Mouse (Mus musculus) forebrain, embryonic 11.5 days (tissue): ENCODE measurements around the gene Tarm1. TPM values are rescaled to one million over a fixed set of nuclear protein-coding genes. Genes with fewer than 3 reads are reported as not detected.

Source experiments
- ATAC-seq: fragments of 200-750 bp; cut with Nextera tagmentation; replicated peaks from 2 replicates; pipeline ENCODE4 v1.8.0; 2017; ENCODE audit warnings: moderate TSS enrichment; ENCODE audit not compliant: low FRiP score
- DNase-seq: peaks from one replicate; pipeline ENCODE4 v3.0.0-alpha.2; 2017; ENCODE audit warnings: low spot score
- H3K27ac ChIP-seq: fragments of 300-500 bp; sonication (generic); 2 replicates; pipeline ENCODE4 v1.5.1; 2014; ENCODE audit warnings: low read depth, low read length
- H3K27me3 ChIP-seq: fragments of 300-500 bp; sonication (generic); 2 replicates; pipeline ENCODE4 v1.6.1; 2014; ENCODE audit warnings: mild to moderate bottlenecking, low read length, mixed read lengths; ENCODE audit not compliant: control insufficient read depth, insufficient read depth
- H3K36me3 ChIP-seq: fragments of 300-500 bp; sonication (generic); 2 replicates; pipeline ENCODE4 v1.6.1; 2014; ENCODE audit warnings: mild to moderate bottlenecking, low read length, moderate library complexity, mixed read lengths; ENCODE audit not compliant: control insufficient read depth, insufficient read depth
- H3K4me1 ChIP-seq: fragments of 300-500 bp; sonication (generic); replicated peaks from 2 replicates; pipeline ENCODE4 v1.6.1; 2014; ENCODE audit warnings: low read length, mixed read lengths; ENCODE audit not compliant: control insufficient read depth, insufficient read depth
- H3K4me2 ChIP-seq: fragments of 300-500 bp; sonication (generic); 2 replicates; pipeline ENCODE4 v1.6.1; 2014; ENCODE audit warnings: low read depth, mild to moderate bottlenecking, low read length, moderate library complexity, mixed read lengths; ENCODE audit not compliant: severe bottlenecking
- H3K4me3 ChIP-seq: fragments of 300-500 bp; sonication (generic); 2 replicates; pipeline ENCODE4 v1.5.1; 2014; ENCODE audit warnings: low read depth, low read length
- H3K9ac ChIP-seq: fragments of 300-500 bp; sonication (generic); 2 replicates; pipeline ENCODE4 v1.6.1; 2014; ENCODE audit warnings: low read length
- H3K9me3 ChIP-seq: fragments of 300-500 bp; sonication (generic); 2 replicates; pipeline ENCODE4 v1.6.1; 2016; ENCODE audit warnings: low read length, mixed read lengths; ENCODE audit not compliant: control insufficient read depth
- WGBS: fragments of 180-500 bp; shearing (Covaris S2); extraction: QIAGEN DNeasy Blood & Tissue Kit; methylation state at CpG from one replicate; pipeline ENCODE4 v1.1.7; 2014; 5-methylcytosine and 5-hydroxymethylcytosine counted together
- polyA plus RNA-seq: library from polyadenylated mRNA; unstranded; fragments of >200 nt; fragmentation: Nextera tagmentation; extraction: Ambion mirVana; gene quantifications from 2 replicates; pipeline ENCODE4 v1.2.1, GENCODE M21; 2014

Gene Tarm1
- polyA plus RNA-seq, 1 experiment from 2014 or later: not detected

DNA sequence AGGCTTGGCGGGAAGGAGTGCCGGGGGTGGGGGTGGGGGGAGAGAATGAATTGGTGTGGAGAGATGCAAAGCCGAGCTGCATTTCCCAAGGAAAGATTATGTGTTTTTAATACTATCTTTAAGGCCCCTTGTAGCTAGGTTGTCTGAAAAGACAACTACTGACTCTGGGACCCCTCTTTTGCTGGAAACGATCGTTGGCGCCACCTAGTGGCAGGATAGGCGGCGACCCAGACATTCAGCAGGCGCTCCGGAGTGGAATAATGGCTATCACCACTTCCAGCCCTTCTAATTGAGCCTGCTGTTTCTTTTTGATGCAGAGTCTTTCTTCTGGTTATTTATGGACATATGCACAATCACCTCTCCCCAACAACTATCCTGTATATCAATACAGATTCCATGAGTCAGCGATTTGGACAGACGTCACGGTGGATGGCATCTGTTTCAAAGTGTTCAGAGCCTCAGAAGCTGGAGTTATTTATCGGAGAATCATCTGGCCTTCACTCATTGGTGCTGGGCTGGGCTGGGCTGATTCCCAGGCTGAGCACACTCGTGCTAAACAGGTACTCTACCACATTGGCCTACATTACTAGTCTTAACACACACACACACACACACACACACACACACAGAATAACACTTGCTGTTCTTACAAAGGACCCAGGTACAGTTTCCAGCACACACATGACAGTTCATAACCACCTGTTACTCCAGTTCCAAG is 53.5 kb downstream of the Tarm1 start:
- Histone ChIP-seq H3K4me1 (no peaks in the 10 kb centered on the region), H3K4me3 (no peak overlapping the region), H3K9me3 (no peaks in the 10 kb centered on the region), H3K36me3 (no peaks in the 10 kb centered on the region), H3K27ac (no peak overlapping the region), H3K9ac (no peak overlapping the region), H3K4me2 (no peak overlapping the region), H3K27me3 (no peaks in the 10 kb centered on the region)
- ATAC-seq (peak; percentile 71; the same call in 1 of the 2 replicates), DNase-seq (peak; percentile 89)
- WGBS: 25% methylated on average over 15 of the region's 15 CpGs

DNA sequence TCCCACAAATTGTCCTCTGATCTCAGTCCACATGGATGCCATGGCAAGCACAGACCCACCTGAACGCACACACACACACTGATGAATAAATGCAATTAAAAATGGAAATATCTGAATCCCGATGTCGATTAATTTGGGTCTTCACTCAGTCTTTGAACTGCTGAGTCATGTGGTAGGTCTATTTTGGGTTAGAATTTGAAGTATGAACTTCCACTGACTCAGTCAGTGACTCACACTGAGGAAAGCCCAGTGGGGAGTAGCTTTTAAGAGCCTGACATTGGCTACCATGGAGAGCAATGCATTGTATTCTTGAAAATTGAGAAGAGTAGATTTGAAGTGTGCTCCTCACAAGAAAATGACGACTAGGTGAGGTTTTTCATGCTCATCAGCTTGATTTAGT is 55.4 kb downstream of the Tarm1 start:
- ATAC-seq: no peak
- WGBS: 80% methylated on average over 4 of the region's 4 CpGs
- Histone ChIP-seq H3K4me3 (no peak overlapping the region), H3K9me3 (no peaks in the 10 kb centered on the region), H3K9ac (no peak overlapping the region), H3K36me3 (no peaks in the 10 kb centered on the region), H3K4me2 (no peak overlapping the region), H3K27ac (no peak overlapping the region), H3K27me3 (no peaks in the 10 kb centered on the region), H3K4me1 (no peaks in the 10 kb centered on the region)
- no peak for DNase-seq

DNA sequence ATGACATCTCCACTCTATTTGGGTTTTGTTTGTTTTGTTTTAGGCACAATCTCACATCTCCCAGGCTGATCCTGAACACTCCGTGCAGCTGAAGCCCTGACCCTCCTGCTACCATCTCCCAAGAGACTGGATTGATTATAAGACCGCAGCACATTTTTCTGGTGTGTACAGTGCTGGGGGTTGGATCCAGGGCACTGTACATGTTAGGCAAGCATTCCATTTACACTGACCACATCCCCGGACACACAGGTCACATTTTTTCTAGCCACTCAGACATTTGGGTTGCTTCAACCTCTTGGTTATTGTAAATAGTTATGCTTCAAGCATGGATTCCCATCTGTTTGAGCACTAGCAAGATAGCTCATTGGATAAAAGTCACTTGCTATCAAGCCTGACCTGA is 55.8 kb downstream of the Tarm1 start:
- DNase-seq (no peak), ATAC-seq (no peak)
- no peaks in the 10 kb centered on the region for H3K4me1 ChIP-seq
- no peaks in the 10 kb centered on the region for H3K36me3 ChIP-seq
- no peak overlapping the region for H3K27ac ChIP-seq
- H3K4me3 ChIP-seq: no peak overlapping the region
- H3K9me3 ChIP-seq: no peaks in the 10 kb centered on the region
- H3K9ac ChIP-seq: no peak overlapping the region
- 79% methylated on average over 3 of the region's 3 CpGs for WGBS
- H3K4me2 ChIP-seq: no peak overlapping the region
- no peaks in the 10 kb centered on the region for H3K27me3 ChIP-seq

DNA sequence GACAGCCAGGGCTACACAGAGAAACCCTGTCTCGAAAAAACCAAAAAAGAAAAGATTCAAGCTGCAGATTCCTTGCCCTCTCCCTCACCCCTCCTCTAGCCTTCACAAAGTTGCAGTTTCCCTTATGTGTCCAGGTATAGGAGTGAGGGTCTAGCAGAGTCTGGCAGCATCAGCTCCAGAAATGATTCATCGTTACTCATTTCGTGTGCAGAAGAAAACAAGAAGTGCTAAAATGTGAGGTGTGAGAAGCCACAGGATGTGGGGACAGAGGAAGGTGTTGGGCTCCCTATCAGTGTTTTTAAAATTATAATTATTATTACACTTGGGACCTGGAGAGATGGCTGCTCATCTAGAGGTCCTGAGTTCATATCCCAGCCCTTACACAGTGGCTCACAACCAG is 57.7 kb downstream of the Tarm1 start:
- Histone ChIP-seq H3K9me3 (no peaks in the 10 kb centered on the region), H3K36me3 (no peaks in the 10 kb centered on the region), H3K27me3 (no peaks in the 10 kb centered on the region), H3K4me1 (no peaks in the 10 kb centered on the region), H3K27ac (no peak overlapping the region), H3K4me2 (no peak overlapping the region), H3K4me3 (no peak overlapping the region), H3K9ac (no peak overlapping the region)
- 94% methylated on average over 3 of the region's 3 CpGs for WGBS
- DNase-seq (no peak), ATAC-seq (no peak)

DNA sequence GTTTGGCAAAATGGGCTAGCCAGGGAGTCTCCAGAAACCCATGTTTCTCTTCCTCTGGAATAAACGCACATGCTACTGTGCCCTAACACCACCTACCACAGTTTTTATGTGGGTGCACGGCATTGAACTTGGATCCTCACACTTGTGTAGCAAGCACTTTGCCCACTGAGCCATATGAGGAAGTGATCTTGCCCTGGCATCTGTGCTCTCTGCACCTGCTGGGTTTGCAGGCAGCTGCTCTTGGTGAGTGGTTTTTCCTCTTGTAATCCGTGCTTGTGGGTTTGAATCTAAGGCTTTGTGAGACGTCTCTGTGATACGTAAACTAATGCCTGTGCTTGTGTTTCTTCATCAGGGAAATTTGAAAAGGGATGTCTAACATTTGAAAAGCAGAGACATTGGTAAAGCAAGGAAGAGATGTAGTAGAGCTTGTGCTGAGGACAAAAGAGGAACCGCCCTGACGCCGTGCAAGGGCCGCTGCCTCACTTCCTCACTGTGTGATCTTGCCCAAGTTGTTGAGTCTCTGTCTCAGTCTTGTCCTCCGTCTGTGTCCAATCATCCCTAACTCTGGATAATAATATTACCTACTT is 59.9 kb downstream of the Tarm1 start:
- WGBS: 84% methylated on average over 10 of the region's 10 CpGs
- Histone ChIP-seq H3K27ac (no peak overlapping the region), H3K9me3 (no peaks in the 10 kb centered on the region), H3K9ac (no peak overlapping the region), H3K4me3 (no peak overlapping the region), H3K36me3 (no peaks in the 10 kb centered on the region), H3K27me3 (no peaks in the 10 kb centered on the region), H3K4me1 (no peaks in the 10 kb centered on the region), H3K4me2 (no peak overlapping the region)
- DNase-seq: no peak
- no peak for ATAC-seq

DNA sequence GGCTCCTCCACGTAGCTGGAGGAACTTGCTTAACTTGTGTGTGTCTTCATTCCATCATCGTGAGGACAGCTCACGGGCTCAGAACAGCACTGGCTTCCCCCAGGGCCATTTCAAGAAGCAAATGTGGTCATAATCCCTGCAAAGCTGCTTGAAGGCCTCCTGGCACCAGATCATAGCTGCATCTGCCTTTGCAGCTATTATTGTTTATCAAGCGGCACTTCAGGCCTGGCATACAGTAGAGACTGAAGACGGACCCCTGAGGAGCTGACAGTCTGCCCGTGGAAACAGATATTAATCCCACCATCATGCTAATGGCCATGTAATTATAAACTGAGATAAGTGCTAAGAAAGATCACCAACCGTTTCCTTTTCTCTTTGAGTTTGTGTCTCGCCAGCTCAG is 61.9 kb downstream of the Tarm1 start:
- H3K27me3 ChIP-seq: no peaks in the 10 kb centered on the region
- H3K9ac ChIP-seq: no peak overlapping the region
- WGBS: 82% methylated on average over 8 of the region's 8 CpGs
- no peaks in the 10 kb centered on the region for H3K36me3 ChIP-seq
- H3K4me3 ChIP-seq: no peak overlapping the region
- ATAC-seq (no peak), DNase-seq (no peak)
- H3K4me2 ChIP-seq: no peak overlapping the region
- no peak overlapping the region for H3K27ac ChIP-seq
- H3K4me1 ChIP-seq: no peaks in the 10 kb centered on the region
- no peaks in the 10 kb centered on the region for H3K9me3 ChIP-seq

DNA sequence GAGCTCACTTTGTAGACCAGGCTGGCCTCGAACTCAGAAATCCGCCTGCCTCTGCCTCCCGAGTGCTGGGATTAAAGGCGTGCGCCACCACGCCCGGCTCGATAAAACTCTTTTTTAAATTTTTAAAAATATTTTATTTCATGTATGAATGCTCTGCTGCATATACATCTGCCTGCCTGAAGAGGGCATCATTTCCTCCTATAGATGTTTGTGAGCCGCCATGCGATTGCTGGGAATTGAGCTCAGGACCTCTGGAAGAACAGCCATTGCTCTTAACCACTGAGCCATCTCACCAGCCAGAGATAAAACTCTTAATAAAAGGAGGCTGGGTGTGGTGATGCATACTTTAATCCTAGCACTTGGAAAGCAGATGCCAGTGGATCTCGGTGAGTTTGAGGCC is 62.4 kb downstream of the Tarm1 start:
- Histone ChIP-seq H3K36me3 (no peaks in the 10 kb centered on the region), H3K4me1 (no peaks in the 10 kb centered on the region), H3K9ac (no peak overlapping the region), H3K9me3 (no peaks in the 10 kb centered on the region), H3K27me3 (no peaks in the 10 kb centered on the region), H3K4me2 (no peak overlapping the region), H3K27ac (no peak overlapping the region), H3K4me3 (no peak overlapping the region)
- no peak for DNase-seq
- 87% methylated on average over 11 of the region's 11 CpGs for WGBS
- ATAC-seq: no peak

DNA sequence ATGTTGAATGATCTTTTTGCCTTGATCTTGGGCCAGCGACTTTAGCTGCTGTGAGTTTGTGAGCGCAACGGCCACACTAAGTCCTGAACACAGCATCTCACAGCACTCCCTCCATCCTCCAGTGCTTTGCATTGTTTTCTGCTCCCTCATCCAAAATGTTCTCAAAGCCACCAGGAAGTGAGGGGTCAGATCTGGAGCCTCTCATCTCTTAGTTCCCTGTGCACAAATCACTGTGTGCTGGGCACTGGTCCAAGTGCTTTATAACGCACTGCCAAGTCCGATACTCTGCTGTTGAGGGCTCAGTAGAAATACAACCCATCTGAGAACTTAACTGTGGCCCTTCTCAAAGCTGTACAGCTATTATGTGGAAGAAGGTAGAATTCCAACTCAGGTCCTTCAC is 64.5 kb downstream of the Tarm1 start:
- 73% methylated on average over 5 of the region's 5 CpGs for WGBS
- ATAC-seq: no peak
- no peaks in the 10 kb centered on the region for H3K4me1 ChIP-seq

More for the DNA sequence above, 64.5 kb downstream of the Tarm1 start:
- Histone ChIP-seq H3K36me3 (no peaks in the 10 kb centered on the region), H3K4me3 (no peak overlapping the region), H3K9ac (no peak overlapping the region), H3K27me3 (no peaks in the 10 kb centered on the region), H3K27ac (no peak overlapping the region), H3K4me2 (no peak overlapping the region), H3K9me3 (no peaks in the 10 kb centered on the region)
- peak; percentile 22 for DNase-seq
